Mouse (Mus musculus): ENCODE data around the gene Chd2. TPM values are rescaled to one million over a fixed set of nuclear protein-coding genes. Genes with fewer than 3 reads are reported as not detected.

The Chd2 gene
- polyA plus RNA-seq, 1 experiment from 2014 or later: 58.9 TPM

GRCm38 (mm10) chr7:73545004-73545403, 3.4 kb upstream of the Chd2 start:
- ATAC-seq (ENCODE audit: low read depth): no peak

GRCm38 (mm10) chr7:73542131-73542853, 662 bp upstream of the Chd2 start:
- peak overlapping the region; percentile 100 for H3K27ac ChIP-seq (ENCODE audit: low read length)
- WGBS: 62% methylated on average over 7 of the region's 7 CpGs
- H3K36me3 ChIP-seq (ENCODE audit: control insufficient read depth, insufficient read depth, low read length): peaks cover 8% of the 10 kb centered on the region
- H3K4me1 ChIP-seq (replicated peaks; ENCODE audit: control insufficient read depth, insufficient read depth, low read length): peaks cover 9% of the 10 kb centered on the region; the same call in 1 of the 2 replicates
- H3K9me3 ChIP-seq (ENCODE audit: control insufficient read depth, low read length): no peaks in the 10 kb centered on the region
- H3K27me3 ChIP-seq (ENCODE audit: control insufficient read depth, insufficient read depth, low read depth, low read length): no peaks in the 10 kb centered on the region
- H3K4me3 ChIP-seq (ENCODE audit: low read length): no peak overlapping the region; the same call in 1 of the 2 replicates
- H3K9ac ChIP-seq (ENCODE audit: low read length): no peak overlapping the region
- no peak overlapping the region for H3K4me2 ChIP-seq (ENCODE audit: low read depth, low read length)
- ATAC-seq (ENCODE audit: low read depth): no peak

More at GRCm38 (mm10) chr7:73545004-73545403, 3.4 kb upstream of the Chd2 start:
- H3K36me3 ChIP-seq (ENCODE audit: control insufficient read depth, insufficient read depth, low read length): peaks cover 23% of the 10 kb centered on the region
- H3K27me3 ChIP-seq (ENCODE audit: control insufficient read depth, insufficient read depth, low read depth, low read length): no peaks in the 10 kb centered on the region
- WGBS: 89% methylated on average over 4 of the region's 4 CpGs
- H3K4me2 ChIP-seq (ENCODE audit: low read depth, low read length): no peak overlapping the region
- no peak overlapping the region for H3K27ac ChIP-seq (ENCODE audit: low read length)
- no peak overlapping the region for H3K4me3 ChIP-seq (ENCODE audit: low read length)
- H3K9me3 ChIP-seq (ENCODE audit: control insufficient read depth, low read length): no peaks in the 10 kb centered on the region
- H3K9ac ChIP-seq (ENCODE audit: low read length): no peak overlapping the region
- H3K4me1 ChIP-seq (replicated peaks; ENCODE audit: control insufficient read depth, insufficient read depth, low read length): peaks cover 16% of the 10 kb centered on the region

- H3K4me2 ChIP-seq (ENCODE audit: low read depth, low read length): no peak overlapping the region; the same call in 1 of the 2 replicates
- H3K36me3 ChIP-seq (ENCODE audit: control insufficient read depth, insufficient read depth, low read length): peaks cover 8% of the 10 kb centered on the region
- no peak for ATAC-seq (ENCODE audit: low read depth)
- H3K4me1 ChIP-seq (replicated peaks; ENCODE audit: control insufficient read depth, insufficient read depth, low read length): peaks cover 6% of the 10 kb centered on the region; the same call in 1 of the 2 replicates
- no peaks in the 10 kb centered on the region for H3K9me3 ChIP-seq (ENCODE audit: control insufficient read depth, low read length)
- H3K27ac ChIP-seq (ENCODE audit: low read length): peak overlapping the region; percentile 100
- peak overlapping the region; percentile 95 for H3K9ac ChIP-seq (ENCODE audit: low read length)
- H3K27me3 ChIP-seq (ENCODE audit: control insufficient read depth, insufficient read depth, low read depth, low read length): no peaks in the 10 kb centered on the region
- peak overlapping the region; percentile 81 for H3K4me3 ChIP-seq (ENCODE audit: low read length)
- 0% methylated on average over 4 of the region's 4 CpGs for WGBS
Measured at GRCm38 (mm10) chr7:73541079-73541390, 595 bp downstream of the Chd2 start.

- under 1% methylated on average over 12 of the region's 12 CpGs for WGBS
- Histone ChIP-seq H3K27me3 (ENCODE audit: control insufficient read depth, insufficient read depth, low read depth, low read length) (no peaks in the 10 kb centered on the region), H3K9me3 (ENCODE audit: control insufficient read depth, low read length) (no peaks in the 10 kb centered on the region), H3K4me3 (ENCODE audit: low read length) (peak overlapping the region; percentile 69), H3K36me3 (ENCODE audit: control insufficient read depth, insufficient read depth, low read length) (peaks cover 8% of the 10 kb centered on the region), H3K4me2 (ENCODE audit: low read depth, low read length) (peak overlapping the region; percentile 44), H3K9ac (ENCODE audit: low read length) (peak overlapping the region; percentile 81), H3K4me1 (replicated peaks; ENCODE audit: control insufficient read depth, insufficient read depth, low read length) (peaks cover 12% of the 10 kb centered on the region; the same call in 1 of the 2 replicates), H3K27ac (ENCODE audit: low read length) (peak overlapping the region; percentile 88)
- ATAC-seq (ENCODE audit: low read depth): no peak
Measured at GRCm38 (mm10) chr7:73540202-73541078, 1.2 kb downstream of the Chd2 start.

- Histone ChIP-seq H3K9ac (ENCODE audit: low read length) (peak overlapping the region; percentile 74), H3K4me3 (ENCODE audit: low read length) (peak overlapping the region; percentile 51), H3K27ac (ENCODE audit: low read length) (peak overlapping the region; percentile 73; the same call in 1 of the 2 replicates), H3K4me1 (replicated peaks; ENCODE audit: control insufficient read depth, insufficient read depth, low read length) (peaks cover 20% of the 10 kb centered on the region), H3K36me3 (ENCODE audit: control insufficient read depth, insufficient read depth, low read length) (peaks cover 5% of the 10 kb centered on the region), H3K27me3 (ENCODE audit: control insufficient read depth, insufficient read depth, low read depth, low read length) (no peaks in the 10 kb centered on the region), H3K4me2 (ENCODE audit: low read depth, low read length) (peak overlapping the region; percentile 79), H3K9me3 (ENCODE audit: control insufficient read depth, low read length) (no peaks in the 10 kb centered on the region)
- WGBS: 20% methylated on average over 2 of the region's 2 CpGs
- ATAC-seq (ENCODE audit: low read depth): no peak
Measured at GRCm38 (mm10) chr7:73539116-73539682, 2.4 kb downstream of the Chd2 start.

GRCm38 (mm10) chr7:73538424-73539079, 3.1 kb downstream of the Chd2 start:
- 3% methylated on average over 4 of the region's 4 CpGs for WGBS
- Histone ChIP-seq H3K4me3 (ENCODE audit: low read length) (peak overlapping the region; percentile 52), H3K4me1 (replicated peaks; ENCODE audit: control insufficient read depth, insufficient read depth, low read length) (peaks cover 26% of the 10 kb centered on the region), H3K27ac (ENCODE audit: low read length) (peak overlapping the region; percentile 97), H3K27me3 (ENCODE audit: control insufficient read depth, insufficient read depth, low read depth, low read length) (no peaks in the 10 kb centered on the region), H3K4me2 (ENCODE audit: low read depth, low read length) (peak overlapping the region; percentile 69), H3K9ac (ENCODE audit: low read length) (peak overlapping the region; percentile 67), H3K9me3 (ENCODE audit: control insufficient read depth, low read length) (no peaks in the 10 kb centered on the region), H3K36me3 (ENCODE audit: control insufficient read depth, insufficient read depth, low read length) (peaks cover 5% of the 10 kb centered on the region)
- no peak for ATAC-seq (ENCODE audit: low read depth)

GRCm38 (mm10) chr7:73537634-73538423, 3.8 kb downstream of the Chd2 start:
- H3K9ac ChIP-seq (ENCODE audit: low read length): peak overlapping the region; percentile 67
- ATAC-seq (ENCODE audit: low read depth): peak; percentile 97
- H3K27me3 ChIP-seq (ENCODE audit: control insufficient read depth, insufficient read depth, low read depth, low read length): no peaks in the 10 kb centered on the region
- H3K4me1 ChIP-seq (replicated peaks; ENCODE audit: control insufficient read depth, insufficient read depth, low read length): peaks cover 33% of the 10 kb centered on the region
- under 1% methylated on average over 45 of the region's 46 CpGs for WGBS
- H3K27ac ChIP-seq (ENCODE audit: low read length): peak overlapping the region; percentile 97
- no peaks in the 10 kb centered on the region for H3K9me3 ChIP-seq (ENCODE audit: control insufficient read depth, low read length)
- H3K4me3 ChIP-seq (ENCODE audit: low read length): peak overlapping the region; percentile 52
- H3K4me2 ChIP-seq (ENCODE audit: low read depth, low read length): peak overlapping the region; percentile 71
- 0 out of 2 replicates have a peak, but pooled peaks cover 2% of the 10 kb centered on the region for H3K36me3 ChIP-seq (ENCODE audit: control insufficient read depth, insufficient read depth, low read length)

- WGBS: 10% methylated on average over 10 of the region's 10 CpGs
- no peak for ATAC-seq (ENCODE audit: low read depth)
- H3K4me2 ChIP-seq (ENCODE audit: low read depth, low read length): peak overlapping the region; percentile 71
Measured at GRCm38 (mm10) chr7:73537228-73537627, 4.4 kb downstream of the Chd2 start.

More at GRCm38 (mm10) chr7:73537228-73537627, 4.4 kb downstream of the Chd2 start:
- H3K9me3 ChIP-seq (ENCODE audit: control insufficient read depth, low read length): no peaks in the 10 kb centered on the region
- peak overlapping the region; percentile 86 for H3K27ac ChIP-seq (ENCODE audit: low read length)
- peak overlapping the region; percentile 66 for H3K9ac ChIP-seq (ENCODE audit: low read length)
- peak overlapping the region; percentile 52 for H3K4me3 ChIP-seq (ENCODE audit: low read length)
- no peaks in the 10 kb centered on the region for H3K36me3 ChIP-seq (ENCODE audit: control insufficient read depth, insufficient read depth, low read length)
- peaks cover 35% of the 10 kb centered on the region for H3K4me1 ChIP-seq (replicated peaks; ENCODE audit: control insufficient read depth, insufficient read depth, low read length)
- no peaks in the 10 kb centered on the region for H3K27me3 ChIP-seq (ENCODE audit: control insufficient read depth, insufficient read depth, low read depth, low read length)
